Mouse (Mus musculus) embryonic facial prominence, embryonic 11.5 days (tissue): Measurements from ENCODE around the gene Syt6. TPM values are rescaled to one million over a fixed set of nuclear protein-coding genes. Genes with fewer than 3 reads are reported as not detected.

Experiments used
- ATAC-seq: fragments of 200-750 bp; cut with Nextera tagmentation; replicated peaks from 2 replicates; pipeline ENCODE4 v1.8.0; 2017; ENCODE audit warnings: low read depth; ENCODE audit not compliant: insufficient number of reproducible peaks, low FRiP score, low TSS enrichment
- DNase-seq: peaks from one replicate; pipeline ENCODE4 v3.0.0-alpha.2; 2015; ENCODE audit warnings: low spot score
- H3K27ac ChIP-seq: fragments of 300-500 bp; sonication (generic); replicated peaks from 2 replicates; pipeline ENCODE4 v1.5.1; 2014; ENCODE audit warnings: mild to moderate bottlenecking, low read depth, low read length, control low read depth
- H3K27me3 ChIP-seq: fragments of 300-500 bp; sonication (generic); 2 replicates; pipeline ENCODE4 v1.6.1; 2014; ENCODE audit warnings: mild to moderate bottlenecking, low read length, moderate library complexity, mixed read lengths; ENCODE audit not compliant: control insufficient read depth, insufficient read depth
- H3K36me3 ChIP-seq: fragments of 300-500 bp; sonication (generic); replicated peaks from 2 replicates; pipeline ENCODE4 v1.6.1; 2014; ENCODE audit warnings: low read depth, mild to moderate bottlenecking, low read length, moderate library complexity, mixed read lengths; ENCODE audit not compliant: control insufficient read depth, insufficient read depth
- H3K4me1 ChIP-seq: fragments of 300-500 bp; sonication (generic); 2 replicates; pipeline ENCODE4 v1.6.1; 2014; ENCODE audit warnings: low read length, mixed read lengths; ENCODE audit not compliant: control insufficient read depth, insufficient read depth
- H3K4me2 ChIP-seq: fragments of 300-500 bp; sonication (generic); 2 replicates; pipeline ENCODE4 v1.6.1; 2014; ENCODE audit warnings: low read depth, mild to moderate bottlenecking, control low read depth, low read length, moderate library complexity
- H3K4me3 ChIP-seq: fragments of 300-500 bp; sonication (generic); 2 replicates; pipeline ENCODE4 v1.5.1; 2014; ENCODE audit warnings: low read depth, low read length, control low read depth
- H3K9ac ChIP-seq: fragments of 300-500 bp; sonication (generic); replicated peaks from 2 replicates; pipeline ENCODE4 v1.6.1; 2014; ENCODE audit warnings: mild to moderate bottlenecking, control low read depth, low read length
- H3K9me3 ChIP-seq: fragments of 300-500 bp; sonication (generic); replicated peaks from 2 replicates; pipeline ENCODE4 v1.6.1; 2016; ENCODE audit warnings: mild to moderate bottlenecking, low read length, inconsistent platforms, mixed read lengths; ENCODE audit not compliant: control insufficient read depth
- WGBS: fragments of 180-500 bp; shearing (Covaris S2); extraction: QIAGEN DNeasy Blood & Tissue Kit; methylation state at CpG from one replicate; pipeline ENCODE4 v1.1.7; 2014; 5-methylcytosine and 5-hydroxymethylcytosine counted together
- polyA plus RNA-seq: library from polyadenylated mRNA; unstranded; fragments of >200 nt; fragmentation: Nextera tagmentation; extraction: Ambion mirVana; gene quantifications from 2 replicates; pipeline ENCODE4 v1.2.1, GENCODE M21; 2014

Syt6 gene
- polyA plus RNA-seq, 1 experiment from 2014 or later = 4.5 TPM

DNA sequence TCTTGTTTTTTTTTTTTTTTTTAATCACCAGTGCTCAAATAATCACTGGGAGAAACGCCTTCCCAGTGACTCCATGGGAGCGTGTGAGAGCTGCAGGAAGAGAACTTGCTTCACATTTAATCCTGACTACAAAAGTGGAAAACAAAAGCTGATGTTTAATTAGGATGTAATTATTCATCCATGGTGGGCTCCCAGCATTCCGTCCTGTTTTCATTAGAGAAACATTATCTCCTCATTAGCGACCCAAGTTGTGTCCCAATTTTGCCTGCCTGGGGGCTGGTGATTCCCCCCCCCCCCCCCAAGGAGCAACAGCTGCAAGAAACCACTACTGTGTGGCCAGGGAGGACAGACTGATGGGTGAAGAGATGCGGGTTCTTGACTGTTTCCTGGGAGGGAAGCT lies 24.8 kb upstream of the Syt6 start:
- Histone ChIP-seq H3K4me1 (no peaks in the 10 kb centered on the region), H3K27me3 (no peaks in the 10 kb centered on the region), H3K27ac (no peak overlapping the region), H3K36me3 (no peaks in the 10 kb centered on the region), H3K9me3 (no peaks in the 10 kb centered on the region), H3K4me2 (no peak overlapping the region), H3K9ac (no peak overlapping the region), H3K4me3 (no peak overlapping the region)
- WGBS = 51% methylated on average over 5 of the region's 5 CpGs
- ATAC-seq = no peak
- DNase-seq = no peak

DNA sequence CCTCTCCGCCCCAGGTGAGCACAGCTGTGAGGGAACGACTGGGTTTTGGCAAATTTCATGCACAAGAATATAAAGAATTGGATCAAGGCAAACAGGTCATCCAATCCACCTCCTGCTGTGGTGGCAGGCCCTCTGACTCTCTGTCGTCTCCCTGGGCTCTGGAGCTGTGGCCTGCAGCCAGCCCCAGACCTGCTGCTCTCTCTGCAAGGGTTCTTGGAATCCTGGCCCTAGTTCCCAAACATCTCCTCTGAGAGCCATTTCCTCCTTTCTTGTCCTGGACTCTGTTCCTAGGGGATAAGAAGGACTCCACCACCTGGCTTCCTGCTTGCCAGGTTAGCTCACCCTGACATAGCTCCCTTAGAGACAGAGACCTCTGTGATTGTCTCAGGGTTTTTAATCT lies 7.8 kb upstream of the Syt6 start:
- H3K4me3 ChIP-seq = no peak overlapping the region
- no peak for DNase-seq
- H3K4me1 ChIP-seq = no peaks in the 10 kb centered on the region
- peaks cover under 1% of the 10 kb centered on the region; the same call in 1 of the 2 replicates for H3K27me3 ChIP-seq
- no peak for ATAC-seq
- H3K9ac ChIP-seq = no peak overlapping the region
- no peak overlapping the region for H3K27ac ChIP-seq
- no peak overlapping the region for H3K4me2 ChIP-seq
- 55% methylated on average over 3 of the region's 3 CpGs for WGBS
- no peaks in the 10 kb centered on the region for H3K9me3 ChIP-seq
- no peaks in the 10 kb centered on the region for H3K36me3 ChIP-seq

DNA sequence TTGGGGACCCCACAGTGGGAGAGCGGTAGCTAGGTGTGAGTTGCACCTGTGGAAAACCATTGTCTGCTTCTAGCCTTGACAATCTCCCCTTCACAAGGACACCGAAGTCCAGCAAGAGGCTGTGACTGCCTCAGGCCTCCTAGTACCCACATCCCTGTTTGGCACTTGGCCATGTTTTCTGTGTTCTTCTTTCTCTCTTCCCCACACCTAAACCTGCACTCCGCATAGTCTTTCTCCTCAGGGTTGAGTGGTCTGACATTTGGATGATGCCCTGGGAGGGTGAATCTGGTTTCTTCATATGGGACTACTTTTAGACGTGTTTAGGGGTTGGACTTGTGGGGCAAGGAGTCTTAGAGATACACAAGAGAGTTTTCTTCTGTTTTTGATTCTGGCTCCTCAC lies 2.5 kb upstream of the Syt6 start:
- peaks cover 10% of the 10 kb centered on the region for H3K4me1 ChIP-seq
- ATAC-seq = no peak
- H3K4me3 ChIP-seq = no peak overlapping the region
- peaks cover 46% of the 10 kb centered on the region for H3K27me3 ChIP-seq
- H3K27ac ChIP-seq = no peak overlapping the region
- H3K9me3 ChIP-seq = no peaks in the 10 kb centered on the region
- no peak for DNase-seq
- H3K36me3 ChIP-seq = no peaks in the 10 kb centered on the region
- 69% methylated on average over 4 of the region's 4 CpGs for WGBS
- H3K4me2 ChIP-seq = no peak overlapping the region
- no peak overlapping the region for H3K9ac ChIP-seq

DNA sequence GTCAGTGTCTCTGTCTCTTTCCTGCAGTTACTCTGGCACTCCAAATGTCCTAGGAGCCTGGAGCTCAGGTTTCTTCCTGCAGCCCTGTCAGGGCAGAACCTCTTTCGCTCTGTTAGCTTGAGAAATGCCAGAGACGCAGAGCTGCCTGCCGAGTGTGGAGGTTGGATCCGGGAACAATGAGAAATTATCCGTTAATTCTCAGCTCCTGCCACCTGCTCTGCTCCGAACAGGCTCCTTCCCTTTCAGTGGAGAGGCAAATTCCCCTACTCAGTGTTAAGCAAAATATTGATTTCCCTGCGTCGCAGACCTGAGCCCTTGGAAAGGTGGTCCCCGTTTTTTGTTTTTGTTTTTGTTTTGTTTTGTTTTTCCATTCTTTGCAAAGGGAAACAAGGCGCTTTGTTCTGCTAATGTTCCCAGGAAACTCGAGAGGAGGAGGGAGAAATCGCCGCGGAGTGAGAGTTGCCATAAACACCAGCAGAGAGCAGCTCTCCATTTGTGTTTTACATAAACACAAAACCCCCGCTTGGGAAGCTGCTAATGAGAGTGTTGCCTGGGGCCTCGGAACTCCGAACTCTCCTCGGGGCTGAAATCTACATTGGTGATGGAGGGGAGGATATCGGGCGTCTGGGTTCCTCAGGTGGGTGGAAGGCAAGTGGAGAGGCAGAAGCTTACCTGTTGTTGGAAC lies 1.8 kb upstream of the Syt6 start:
- no peak overlapping the region for H3K4me3 ChIP-seq
- DNase-seq = peak; percentile 28
- H3K4me1 ChIP-seq = peaks cover 10% of the 10 kb centered on the region
- no peak overlapping the region for H3K9ac ChIP-seq
- H3K36me3 ChIP-seq = no peaks in the 10 kb centered on the region
- ATAC-seq = no peak
- H3K27ac ChIP-seq = no peak overlapping the region
- peak overlapping the region; percentile 24 for H3K4me2 ChIP-seq
- WGBS = 2% methylated on average over 20 of the region's 20 CpGs
- H3K9me3 ChIP-seq = no peaks in the 10 kb centered on the region
- peaks cover 50% of the 10 kb centered on the region for H3K27me3 ChIP-seq

DNA sequence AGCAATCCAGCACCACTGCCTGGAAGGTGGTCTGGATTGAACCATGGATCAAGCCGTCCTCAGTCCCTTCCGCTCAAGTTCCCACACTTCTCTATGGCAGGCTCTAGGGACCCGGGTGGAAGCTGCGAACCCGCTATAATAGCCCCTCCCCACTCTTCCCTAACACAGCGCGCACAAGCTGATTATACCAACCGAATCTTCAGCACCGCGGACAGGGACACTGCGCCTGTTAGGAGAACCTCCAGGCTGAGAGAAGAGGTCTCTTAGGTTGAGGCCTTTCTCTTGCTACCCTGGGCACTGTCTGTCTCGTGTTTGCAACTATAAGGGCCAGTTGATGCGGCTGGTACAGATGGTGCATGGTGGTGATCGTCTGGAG lies 1.3 kb upstream of the Syt6 start:
- Histone ChIP-seq H3K27me3 (peaks cover 50% of the 10 kb centered on the region), H3K27ac (no peak overlapping the region), H3K4me1 (peaks cover 10% of the 10 kb centered on the region), H3K4me2 (peak overlapping the region; percentile 24), H3K36me3 (no peaks in the 10 kb centered on the region), H3K9me3 (no peaks in the 10 kb centered on the region), H3K9ac (no peak overlapping the region), H3K4me3 (no peak overlapping the region)
- no peak; the same call in 1 of the 2 replicates for ATAC-seq
- DNase-seq = peak; percentile 96
- WGBS = 1% methylated on average over 14 of the region's 14 CpGs

DNA sequence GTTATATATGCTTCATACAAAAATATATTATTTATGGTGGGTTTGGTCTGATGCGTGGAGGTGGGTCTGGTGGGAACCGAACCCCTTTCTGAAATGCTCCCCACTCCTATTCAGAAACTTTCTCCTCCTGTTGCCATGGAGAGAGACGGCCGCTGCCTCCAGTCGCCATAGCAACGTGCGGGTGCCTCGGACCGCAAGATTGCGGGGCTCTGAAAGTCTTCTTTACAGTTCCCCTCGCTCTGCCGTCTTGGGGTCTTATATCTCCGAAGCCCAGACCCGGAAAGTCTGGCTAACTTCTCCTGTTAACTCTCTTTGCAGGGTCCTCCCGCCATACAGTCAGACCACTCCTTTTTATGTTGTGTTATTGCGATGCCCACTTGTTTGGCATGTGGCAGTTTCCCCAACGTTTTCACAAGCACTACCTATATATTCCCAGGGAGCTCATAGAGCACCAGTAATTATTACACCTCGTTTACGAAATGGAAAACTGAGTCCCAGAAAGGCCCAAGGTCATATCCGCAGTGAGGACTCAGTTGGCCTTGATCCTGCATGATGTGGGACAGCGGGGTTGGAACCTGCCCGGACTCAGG lies 370 bp upstream of the Syt6 start:
- Histone ChIP-seq H3K4me3 (peak overlapping the region; percentile 43), H3K4me1 (peaks cover 10% of the 10 kb centered on the region), H3K4me2 (peak overlapping the region; percentile 95; the same call in 1 of the 2 replicates), H3K36me3 (no peaks in the 10 kb centered on the region), H3K9ac (no peak overlapping the region), H3K27ac (no peak overlapping the region), H3K9me3 (no peaks in the 10 kb centered on the region), H3K27me3 (peaks cover 50% of the 10 kb centered on the region)
- ATAC-seq (no peak), DNase-seq (no peak)
- WGBS = 3% methylated on average over 22 of the region's 22 CpGs

DNA sequence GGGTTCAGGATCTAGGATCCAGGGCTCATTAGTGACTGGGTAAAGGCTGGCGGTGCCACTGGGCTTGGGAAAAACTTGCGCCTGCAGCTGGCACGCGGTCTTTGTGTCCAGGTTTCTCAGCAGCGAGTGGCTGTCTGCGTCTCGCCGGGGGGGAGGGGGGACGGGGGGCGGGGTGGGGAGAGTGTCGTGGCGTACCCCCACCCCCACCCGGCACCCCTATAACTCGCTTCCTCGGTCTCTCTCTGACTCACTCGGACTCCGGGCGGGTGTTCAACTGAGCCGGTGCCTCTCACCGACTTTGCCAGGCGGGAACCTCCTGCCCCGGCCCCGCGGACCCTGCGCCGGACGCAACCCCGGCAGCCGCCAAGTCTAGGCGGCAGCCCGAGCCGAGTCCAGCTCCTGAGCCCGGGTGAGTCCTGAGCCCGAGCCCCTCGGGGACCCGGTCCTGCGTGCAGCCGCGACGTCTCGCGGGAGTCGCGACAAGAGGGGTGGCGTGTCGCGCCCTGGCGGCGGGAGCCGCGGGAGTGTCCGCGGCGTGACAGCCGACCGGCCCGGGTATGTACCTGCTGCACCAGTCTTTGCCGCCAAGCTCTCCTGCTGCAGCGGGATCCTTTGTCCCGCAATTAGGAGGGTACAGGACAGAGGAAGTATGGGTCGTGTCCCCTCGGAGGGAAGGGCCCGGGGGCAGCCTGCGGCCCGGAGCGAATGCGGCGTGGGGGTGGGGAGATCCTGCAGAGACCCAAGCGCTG lies 1.0 kb downstream of the Syt6 start:
- Histone ChIP-seq H3K4me1 (peaks cover 10% of the 10 kb centered on the region), H3K4me2 (peak overlapping the region; percentile 95), H3K27me3 (peaks cover 50% of the 10 kb centered on the region), H3K27ac (no peak overlapping the region), H3K9me3 (no peaks in the 10 kb centered on the region), H3K9ac (peak overlapping the region; percentile 57), H3K36me3 (no peaks in the 10 kb centered on the region), H3K4me3 (peak overlapping the region; percentile 43)
- 1% methylated on average over 68 of the region's 69 CpGs for WGBS
- ATAC-seq = peak; percentile 41; the same call in 1 of the 2 replicates
- DNase-seq = peak; percentile 35

DNA sequence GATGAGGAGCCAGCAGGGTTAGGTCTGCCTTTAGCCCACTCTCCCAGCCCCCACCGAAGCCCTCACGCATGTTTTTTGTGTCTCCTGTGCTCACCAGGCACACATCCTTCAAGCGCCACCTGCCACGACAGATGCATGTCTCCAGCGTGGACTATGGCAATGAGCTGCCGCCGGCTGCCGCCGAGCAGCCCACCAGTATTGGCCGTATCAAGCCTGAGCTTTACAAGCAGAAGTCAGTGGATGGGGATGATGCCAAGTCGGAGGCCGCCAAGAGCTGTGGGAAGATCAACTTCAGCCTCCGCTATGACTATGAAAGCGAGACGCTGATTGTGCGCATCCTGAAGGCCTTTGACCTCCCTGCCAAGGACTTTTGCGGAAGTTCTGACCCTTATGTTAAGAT lies 12.1 kb downstream of the Syt6 start:
- Histone ChIP-seq H3K27ac (no peak overlapping the region), H3K27me3 (no peaks in the 10 kb centered on the region), H3K4me2 (no peak overlapping the region), H3K4me3 (no peak overlapping the region), H3K4me1 (no peaks in the 10 kb centered on the region), H3K36me3 (no peaks in the 10 kb centered on the region), H3K9me3 (no peaks in the 10 kb centered on the region), H3K9ac (no peak overlapping the region)
- WGBS = 96% methylated on average over 17 of the region's 17 CpGs
- ATAC-seq (no peak), DNase-seq (no peak)
